7 mouse cellular contexts compared by ENCODE assay signal in genomic region chr4:21688703-21689200, GRCm38 (mm10). TPM values are rescaled to one million over a fixed set of nuclear protein-coding genes. Genes with fewer than 3 reads are reported as not detected.
DNase-seq lines count a peak whose midpoint lies in the region; ATAC-seq and TF ChIP-seq lines count a peak whose summit lies in the region.

No protein-coding gene starts in this region.

- H3K36me3 ChIP-seq in lung, embryonic 15.5 days, result no peaks in the 10 kb centered on the region
- no peaks in the 10 kb centered on the region for H3K36me3 ChIP-seq in hindbrain, embryonic 10.5 days
- H3K36me3 ChIP-seq in liver, embryonic 12.5 days, result no peaks in the 10 kb centered on the region
- no peaks in the 10 kb centered on the region for H3K36me3 ChIP-seq in stomach, embryonic 15.5 days

- H3K27me3 ChIP-seq in lung, embryonic 15.5 days, result peaks cover 97% of the 10 kb centered on the region
- peaks cover 99% of the 10 kb centered on the region for H3K27me3 ChIP-seq in hindbrain, embryonic 10.5 days (ENCODE audit: insufficient read depth, poor library complexity, severe bottlenecking)
- H3K27me3 ChIP-seq in liver, embryonic 12.5 days (replicated peaks), result peaks cover 96% of the 10 kb centered on the region
- peaks cover 77% of the 10 kb centered on the region for H3K27me3 ChIP-seq in stomach, embryonic 15.5 days (replicated peaks)

- no peak overlapping the region for H3K27ac ChIP-seq in lung, embryonic 15.5 days
- peak overlapping the region; percentile 88 for H3K27ac ChIP-seq in hindbrain, embryonic 10.5 days
- H3K27ac ChIP-seq in liver, embryonic 12.5 days, result no peak overlapping the region
- no peak overlapping the region for H3K27ac ChIP-seq in stomach, embryonic 15.5 days

- H3K9me3 ChIP-seq in lung, embryonic 15.5 days, result no peaks in the 10 kb centered on the region
- H3K9me3 ChIP-seq in hindbrain, embryonic 10.5 days, result no peaks in the 10 kb centered on the region
- no peaks in the 10 kb centered on the region for H3K9me3 ChIP-seq in liver, embryonic 12.5 days (replicated peaks)
- H3K9me3 ChIP-seq in stomach, embryonic 15.5 days, result no peaks in the 10 kb centered on the region

- peak overlapping the region; percentile 96 for H3K4me2 ChIP-seq in lung, embryonic 15.5 days
- peak overlapping the region; percentile 70 for H3K4me2 ChIP-seq in liver, embryonic 12.5 days
- H3K4me2 ChIP-seq in stomach, embryonic 15.5 days, result peak overlapping the region; percentile 90

- 1% methylated on average over 45 of the region's 64 CpGs for WGBS in lung, embryonic 15.5 days
- WGBS in lung, adult 2 months, result under 1% methylated on average over 64 of the region's 64 CpGs
- WGBS in hindbrain, embryonic 10.5 days, result under 1% methylated on average over 58 of the region's 64 CpGs
- WGBS in liver, embryonic 12.5 days (ENCODE audit: insufficient replicate concordance), result under 1% methylated on average over 53 of the region's 64 CpGs
- WGBS in stomach, embryonic 15.5 days, result under 1% methylated on average over 64 of the region's 64 CpGs

- peak; percentile 36; the same call in 1 of the 2 replicates for ATAC-seq in lung, embryonic 15.5 days (ENCODE audit: borderline replicate concordance, extremely low read depth, low FRiP score, low TSS enrichment)
- ATAC-seq in liver, embryonic 12.5 days, result peak; percentile 30; the same call in 1 of the 2 replicates
- 0 out of 2 replicates have a peak, but pooled peaks have one; percentile 18 for ATAC-seq in stomach, embryonic 15.5 days (ENCODE audit: insufficient read depth, low FRiP score, low read depth)
- ATAC-seq in erythroblast, adult 5-6 weeks (replicated peaks; ENCODE audit: low FRiP score, poor library complexity, severe bottlenecking), result no peak

- no peak for TF ChIP-seq POLR2A in lung, adult 2 months (IDR thresholded peaks at IDR 0.05; ENCODE audit: borderline replicate concordance, extremely low read depth, low read depth, low read length)

- TF ChIP-seq CTCF in lung, adult 2 months (IDR thresholded peaks at IDR 0.05; ENCODE audit: insufficient read depth, low read length), result no peak

- peak overlapping the region; percentile 48 for H3K4me3 ChIP-seq in lung, embryonic 15.5 days
- H3K4me3 ChIP-seq in lung, adult 2 months (replicated peaks; ENCODE audit: extremely low read depth, low read depth, low read length), result no peak overlapping the region
- H3K4me3 ChIP-seq in hindbrain, embryonic 10.5 days, result peak overlapping the region; percentile 66
- H3K4me3 ChIP-seq in liver, embryonic 12.5 days, result peak overlapping the region; percentile 48
- H3K4me3 ChIP-seq in stomach, embryonic 15.5 days (replicated peaks), result peak overlapping the region; percentile 49

- peaks cover 10% of the 10 kb centered on the region; the same call in 1 of the 2 replicates for H3K4me1 ChIP-seq in lung, embryonic 15.5 days
- no peaks in the 10 kb centered on the region for H3K4me1 ChIP-seq in lung, adult 2 months (ENCODE audit: control insufficient read depth, insufficient read depth, low read length)
- H3K4me1 ChIP-seq in hindbrain, embryonic 10.5 days (replicated peaks), result peaks cover 16% of the 10 kb centered on the region
- peaks cover 9% of the 10 kb centered on the region for H3K4me1 ChIP-seq in liver, embryonic 12.5 days
- H3K4me1 ChIP-seq in stomach, embryonic 15.5 days, result peaks cover 8% of the 10 kb centered on the region

- H3K9ac ChIP-seq in lung, embryonic 15.5 days, result no peak overlapping the region
- peak overlapping the region; percentile 17 for H3K9ac ChIP-seq in liver, embryonic 12.5 days
- no peak overlapping the region for H3K9ac ChIP-seq in stomach, embryonic 15.5 days

- DNase-seq in lung, adult 2 months, result no peak
- peak; percentile 74 for DNase-seq in embryo, embryonic 9.5 days (ENCODE audit: extremely low spot score)
- DNase-seq in hindbrain, embryonic 10.5 days (ENCODE audit: low spot score), result peak; percentile 81

RNA-seq across cellular contexts. Expression of gene Prdm13, which starts 3.0 kb away (rescaled TPM):
- polyA plus RNA-seq in lung, embryonic 15.5 days (2015; fragmentation: Nextera tagmentation; extraction: Ambion mirVana), result not detected in 2 replicates
- polyA plus RNA-seq in lung, adult 2 months (2012; rRNA removed), result not detected in 2 replicates
- 1.3 and 5.6 TPM in 2 replicates for polyA plus RNA-seq in hindbrain, embryonic 10.5 days (2016; fragmentation: Nextera tagmentation; extraction: Ambion mirVana)
- polyA plus RNA-seq in liver, embryonic 12.5 days (2016; fragmentation: Nextera tagmentation; extraction: Ambion mirVana), result not detected in 2 replicates
- polyA plus RNA-seq in stomach, embryonic 15.5 days (2015; fragmentation: Nextera tagmentation; extraction: Ambion mirVana), result not detected in 2 replicates
- total RNA-seq in erythroblast, adult 5-6 weeks (2015; ENCODE audit: low replicate concordance), result not detected in 2 replicates
- not detected in 2 replicates for total RNA-seq in erythroblast, adult 5-6 weeks (2017; ENCODE audit: low replicate concordance)

RNA-seq across cellular contexts. Expression of gene Ccnc, which starts 38.7 kb away (rescaled TPM):
- polyA plus RNA-seq in lung, embryonic 15.5 days (2015; fragmentation: Nextera tagmentation; extraction: Ambion mirVana), result 47.4 TPM in 2 replicates
- 3.7 and 6.2 TPM in 2 replicates for polyA plus RNA-seq in lung, adult 2 months (2012; rRNA removed)
- polyA plus RNA-seq in hindbrain, embryonic 10.5 days (2016; fragmentation: Nextera tagmentation; extraction: Ambion mirVana), result 59.9 and 65.1 TPM in 2 replicates
- 27.1 and 29.1 TPM in 2 replicates for polyA plus RNA-seq in liver, embryonic 12.5 days (2016; fragmentation: Nextera tagmentation; extraction: Ambion mirVana)
- 38.0 and 39.5 TPM in 2 replicates for polyA plus RNA-seq in stomach, embryonic 15.5 days (2015; fragmentation: Nextera tagmentation; extraction: Ambion mirVana)
- total RNA-seq in erythroblast, adult 5-6 weeks (2015; ENCODE audit: low replicate concordance), result 17.5 and 28.0 TPM in 2 replicates
- 19.7 and 23.0 TPM in 2 replicates for total RNA-seq in erythroblast, adult 5-6 weeks (2017; ENCODE audit: low replicate concordance)
